Mouse (Mus musculus): ENCODE measurements around the gene Scin.

Gene Scin

DNA sequence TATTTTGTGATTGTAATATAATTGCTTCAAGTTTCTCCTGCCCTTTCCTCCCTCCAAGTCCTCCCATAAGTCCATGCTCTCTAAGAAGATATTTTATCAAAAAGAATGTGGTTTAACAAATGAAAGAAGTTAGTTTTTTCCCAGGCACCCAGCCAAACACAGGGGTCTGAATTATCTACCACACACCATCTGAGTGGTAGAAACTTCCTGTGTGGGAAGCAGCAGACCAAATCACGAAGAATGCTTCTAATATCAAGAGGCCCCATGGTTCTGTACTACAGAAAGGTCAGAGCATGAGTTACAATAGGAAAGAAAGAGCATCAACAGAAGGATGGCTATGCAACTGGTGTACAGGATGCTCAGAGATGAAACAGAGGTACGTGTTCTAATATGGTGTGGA lies 25.9 kb downstream of the Scin start:
- no peak for DNase-seq (ENCODE audit: low read depth, low spot score)

DNA sequence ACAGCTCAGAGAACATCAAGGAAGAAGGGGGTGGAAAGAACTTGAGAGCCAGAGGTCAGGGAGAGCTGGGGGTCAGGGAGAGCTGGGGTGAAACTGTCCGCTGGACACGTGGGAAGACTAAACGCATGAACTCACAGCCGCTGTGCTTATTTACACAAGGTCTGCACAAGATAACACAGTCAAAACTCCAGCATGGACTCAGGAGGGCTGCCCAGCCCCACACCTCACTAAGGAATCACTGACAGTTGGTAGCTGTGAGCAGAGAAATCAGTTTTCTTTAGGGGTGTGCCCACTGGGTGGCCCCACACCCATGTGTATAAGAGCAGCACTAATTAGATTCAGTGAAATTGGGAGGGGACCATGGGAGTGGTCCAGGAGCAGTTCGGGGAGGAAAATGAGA lies 27.2 kb downstream of the Scin start:
- no peak for DNase-seq (ENCODE audit: low read depth, low spot score)

DNA sequence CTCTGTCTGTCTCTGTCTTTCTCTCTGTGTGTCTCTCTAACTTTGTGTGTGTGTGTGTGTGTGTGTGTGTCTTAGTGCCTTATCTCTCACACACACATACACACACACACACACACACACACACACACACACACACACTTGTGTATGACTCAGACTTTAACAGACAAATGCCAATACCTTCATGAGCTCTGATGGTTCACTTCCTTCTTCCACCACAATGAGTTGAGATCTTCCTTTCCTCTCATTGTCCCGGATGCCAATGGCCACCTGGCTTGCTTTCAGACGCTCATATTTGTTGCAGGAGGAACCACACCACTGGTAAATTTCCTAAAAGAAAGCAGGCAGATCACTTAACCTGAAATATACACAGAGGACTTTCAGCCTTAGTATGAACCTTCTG lies 29.3 kb downstream of the Scin start:
- no peak for DNase-seq (ENCODE audit: low read depth, low spot score)

DNA sequence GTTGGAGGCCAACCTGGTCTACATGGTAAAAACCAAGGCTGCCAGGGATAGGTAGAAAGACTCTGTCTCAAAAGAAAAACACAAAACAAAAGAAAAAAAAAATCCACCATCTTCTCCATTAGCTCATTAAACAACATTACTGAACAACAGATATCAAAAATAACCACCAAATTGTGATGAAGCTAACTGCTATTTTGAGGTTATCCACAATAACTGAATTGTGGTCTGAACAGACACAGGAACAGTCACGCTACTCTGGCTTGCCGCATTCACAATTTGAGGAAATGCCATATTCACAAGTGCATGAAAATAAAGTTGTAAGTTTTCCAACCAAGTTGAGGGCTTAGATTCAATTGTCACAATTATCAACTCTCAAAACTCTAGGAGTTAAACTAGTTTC lies 31.7 kb downstream of the Scin start:
- no peak for DNase-seq (ENCODE audit: low read depth, low spot score)

DNA sequence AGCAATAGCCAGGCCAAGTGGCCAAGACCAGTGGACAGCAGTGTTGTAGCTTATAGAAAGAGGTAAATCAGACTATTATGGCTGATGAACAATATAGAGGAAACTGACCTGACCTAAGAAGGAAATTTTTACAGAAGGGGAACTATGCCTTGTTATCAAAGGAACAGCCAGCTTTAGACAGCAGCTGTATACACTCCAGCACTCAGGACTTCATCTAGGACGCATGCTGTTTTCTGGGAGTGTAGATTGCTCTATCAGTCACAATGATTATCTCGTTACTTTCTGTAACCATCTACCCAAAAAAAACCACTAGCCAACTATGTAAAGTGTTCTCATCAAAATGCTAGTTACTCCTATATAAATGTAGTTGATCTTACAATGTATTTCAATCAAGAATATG lies 34.6 kb downstream of the Scin start:
- no peak for DNase-seq (ENCODE audit: low read depth, low spot score)

DNA sequence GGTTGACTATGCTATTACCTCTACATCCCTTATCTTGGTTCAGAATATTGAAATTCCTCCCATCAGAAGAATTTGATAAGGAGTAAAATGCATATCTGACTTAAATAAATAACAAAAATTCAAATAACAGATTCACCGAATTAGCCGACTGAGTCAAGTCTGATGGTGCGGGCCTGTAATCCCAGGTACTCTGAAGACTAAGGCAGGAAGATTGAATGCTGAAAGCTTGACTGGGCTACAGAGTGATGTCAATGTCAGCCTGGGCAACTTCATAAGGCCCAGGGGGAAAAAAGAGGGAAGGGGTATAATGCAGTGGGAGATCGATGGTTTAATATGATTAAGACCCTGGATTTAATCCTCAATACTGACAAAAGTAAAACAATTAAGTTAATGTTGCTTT lies 36.6 kb downstream of the Scin start:
- no peak for DNase-seq (ENCODE audit: low read depth, low spot score)

DNA sequence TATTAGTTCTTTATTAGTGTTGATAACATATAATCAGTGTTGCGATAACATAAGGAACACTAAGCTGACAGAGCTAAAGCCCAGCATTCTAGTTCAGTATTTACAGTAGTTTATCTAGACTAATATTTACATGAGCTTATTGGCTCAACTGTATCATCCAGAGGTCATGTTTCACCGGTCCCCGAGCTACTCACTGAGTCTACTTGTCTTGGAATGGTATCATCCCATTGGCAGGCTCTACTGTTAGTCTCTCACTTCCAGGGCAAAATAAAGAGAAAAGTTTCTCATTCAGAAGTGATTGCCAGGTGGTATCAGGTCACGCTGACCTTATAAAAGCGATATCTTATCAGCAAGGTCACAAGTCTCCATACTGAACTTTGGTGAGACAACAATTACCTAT lies 37.0 kb downstream of the Scin start:
- no peak for DNase-seq (ENCODE audit: low read depth, low spot score)

DNA sequence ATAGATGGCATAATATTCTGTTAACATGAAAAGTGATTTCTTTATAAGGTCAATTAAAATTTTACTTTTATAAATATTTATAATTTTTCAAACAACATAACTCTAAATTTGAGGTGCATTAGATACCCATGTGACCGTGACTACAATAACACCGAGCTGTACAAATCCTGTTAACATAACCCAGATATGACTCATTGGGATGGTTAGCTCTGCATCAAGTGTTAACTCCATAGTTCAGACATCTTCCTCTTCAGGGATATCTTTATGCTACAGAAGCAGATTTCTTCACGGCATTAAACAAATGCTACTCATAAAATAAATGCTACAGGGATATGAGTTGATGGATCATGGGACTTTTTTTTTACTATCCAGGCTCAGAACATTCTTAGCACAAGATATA lies 37.6 kb downstream of the Scin start:
- no peak for DNase-seq (ENCODE audit: low read depth, low spot score)

DNA sequence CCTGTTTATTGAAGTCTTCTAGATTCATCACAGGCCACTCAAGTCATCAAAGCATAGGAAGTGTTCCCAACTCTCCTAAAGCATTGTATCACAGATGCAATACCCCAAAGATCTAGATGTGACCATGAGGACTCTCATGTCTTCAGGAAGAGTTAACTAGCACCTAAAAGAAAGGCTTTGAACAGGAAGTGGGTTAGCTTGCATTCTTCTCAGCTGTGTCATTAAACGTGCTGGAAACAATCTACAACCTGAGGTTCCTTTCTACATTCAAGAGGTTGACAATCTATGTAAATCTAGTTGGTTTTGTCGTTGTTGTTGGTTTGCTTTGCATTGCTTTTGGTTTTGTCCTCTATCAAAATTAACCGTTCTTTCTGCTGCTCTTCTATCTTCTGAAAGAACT lies 44.0 kb downstream of the Scin start:
- no peak for DNase-seq (ENCODE audit: low read depth, low spot score)

DNA sequence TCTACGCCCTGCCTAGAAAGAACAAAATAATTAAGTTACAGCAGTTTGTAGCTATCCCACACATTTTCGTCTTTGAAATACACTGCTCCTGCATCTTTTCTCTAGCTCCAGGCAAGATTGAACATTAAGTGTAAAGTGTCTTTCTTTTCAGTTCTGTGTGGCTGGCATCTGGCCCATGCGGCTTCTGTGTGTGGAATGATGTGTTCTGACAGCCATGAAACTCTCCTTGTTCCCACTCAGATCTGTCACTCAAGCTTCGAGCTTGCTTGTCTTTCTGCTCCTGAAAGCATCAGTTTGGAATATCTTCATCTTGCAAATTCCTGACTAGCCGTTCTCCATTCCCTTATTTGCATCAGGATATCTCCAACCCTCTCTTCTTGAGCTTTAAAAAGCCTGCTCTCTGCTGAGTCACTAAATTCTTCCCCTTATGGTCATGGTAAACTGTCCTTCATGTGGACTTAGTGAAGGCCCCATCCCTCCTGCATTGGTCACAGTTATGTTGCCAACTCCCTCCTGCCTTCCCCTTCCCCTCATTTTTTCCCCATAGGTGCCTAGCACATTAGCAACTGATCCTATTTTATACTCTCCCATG lies 48.2 kb downstream of the Scin start:
- DNase-seq (ENCODE audit: low read depth, low spot score), result peak; percentile 54

DNA sequence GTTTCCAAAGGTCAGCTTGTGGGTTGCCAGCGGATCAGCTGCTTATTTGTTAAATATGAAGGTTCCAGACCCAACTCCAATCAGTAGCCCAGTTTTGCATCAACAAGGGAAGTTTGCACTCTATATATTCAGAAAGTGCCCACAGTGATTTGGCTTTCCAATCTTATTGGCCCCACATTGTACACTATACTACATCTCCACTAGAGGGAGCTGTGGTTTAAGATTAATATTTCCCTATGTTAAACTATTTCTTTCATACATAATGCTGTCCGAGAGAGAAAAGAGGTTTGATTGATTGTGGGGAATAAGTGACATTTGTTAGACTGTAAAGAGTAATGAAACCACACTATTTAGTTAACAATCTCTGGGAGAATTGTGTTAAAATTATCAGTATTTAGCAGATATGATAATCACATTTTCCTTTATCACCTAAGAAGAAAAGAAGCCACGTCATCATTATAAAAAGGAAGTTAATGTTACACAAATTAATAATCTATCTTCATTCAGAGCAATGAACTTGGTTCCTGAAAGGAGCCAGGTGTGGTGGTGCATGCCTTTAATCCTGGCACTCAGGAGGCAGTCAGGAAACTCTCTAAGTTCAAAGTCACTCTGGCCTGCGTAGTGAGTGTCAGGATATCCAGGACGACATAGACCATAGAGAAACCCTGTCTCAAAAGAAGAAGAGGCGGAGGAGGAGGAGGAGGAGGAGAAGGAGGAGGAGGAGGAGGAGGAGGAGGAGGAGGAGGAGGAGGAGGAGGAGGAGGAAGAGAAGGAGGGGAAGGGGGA lies 51.4 kb downstream of the Scin start:
- no peak for DNase-seq (ENCODE audit: low read depth, low spot score)

DNA sequence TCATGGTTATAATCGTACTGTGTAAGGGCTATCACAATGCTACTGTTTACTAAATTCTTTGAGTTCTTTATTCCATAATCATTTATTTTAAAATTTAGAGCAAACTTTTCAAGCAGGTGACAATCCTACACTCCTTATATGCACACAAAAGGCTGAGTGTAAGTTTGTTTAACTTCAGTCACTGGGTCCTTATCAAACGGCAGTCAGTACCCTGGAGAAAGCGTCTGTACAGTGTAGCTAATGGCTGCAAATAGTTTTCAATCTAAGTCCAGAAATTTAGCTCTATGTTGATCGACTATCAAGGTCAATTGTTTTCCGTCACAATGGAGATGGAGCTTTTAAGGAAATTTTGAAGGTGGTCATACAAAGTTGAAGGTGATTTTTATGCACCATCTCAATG lies 52.0 kb downstream of the Scin start:
- DNase-seq (ENCODE audit: low read depth, low spot score), result no peak

DNA sequence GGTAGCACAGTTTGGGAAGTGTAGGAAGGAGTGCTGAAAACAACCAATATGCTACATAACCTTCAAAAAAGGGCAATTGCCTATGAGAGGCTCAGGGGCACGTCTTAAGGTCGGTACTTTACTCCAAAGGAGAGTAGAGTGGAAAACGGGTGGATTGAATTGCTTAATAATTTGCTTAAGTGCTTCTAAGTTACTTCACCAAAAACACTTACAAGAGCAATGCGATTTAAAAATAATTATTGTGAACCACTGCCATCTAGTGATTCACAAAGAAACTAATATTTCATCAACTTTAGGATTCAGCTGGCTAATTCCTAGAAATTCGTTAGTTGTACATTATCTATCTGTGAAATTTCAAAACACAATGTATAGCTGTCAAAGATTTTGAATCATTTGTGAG lies 60.4 kb downstream of the Scin start:
- peak; percentile 23 for DNase-seq (ENCODE audit: low read depth, low spot score)

DNA sequence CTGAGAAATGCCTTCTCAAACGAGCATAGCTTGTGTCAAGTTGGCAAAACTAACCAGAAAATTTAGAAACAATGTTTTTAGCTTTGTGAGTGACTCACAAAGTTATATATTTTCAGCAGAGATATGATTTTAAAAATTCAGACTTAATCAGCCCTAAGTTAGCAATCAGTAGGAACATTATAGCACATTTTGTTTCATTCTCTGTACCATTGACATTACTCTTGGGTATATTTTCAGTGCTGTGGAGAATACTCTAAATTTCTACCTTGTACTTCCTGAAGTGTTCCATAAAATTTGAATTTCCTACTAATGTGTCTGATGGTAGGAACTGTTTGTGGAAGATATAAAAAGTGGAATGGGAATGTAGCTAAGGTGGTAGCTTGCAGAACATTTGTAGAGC lies 87.0 kb downstream of the Scin start:
- DNase-seq (ENCODE audit: low read depth, low spot score), result peak; percentile 18

DNA sequence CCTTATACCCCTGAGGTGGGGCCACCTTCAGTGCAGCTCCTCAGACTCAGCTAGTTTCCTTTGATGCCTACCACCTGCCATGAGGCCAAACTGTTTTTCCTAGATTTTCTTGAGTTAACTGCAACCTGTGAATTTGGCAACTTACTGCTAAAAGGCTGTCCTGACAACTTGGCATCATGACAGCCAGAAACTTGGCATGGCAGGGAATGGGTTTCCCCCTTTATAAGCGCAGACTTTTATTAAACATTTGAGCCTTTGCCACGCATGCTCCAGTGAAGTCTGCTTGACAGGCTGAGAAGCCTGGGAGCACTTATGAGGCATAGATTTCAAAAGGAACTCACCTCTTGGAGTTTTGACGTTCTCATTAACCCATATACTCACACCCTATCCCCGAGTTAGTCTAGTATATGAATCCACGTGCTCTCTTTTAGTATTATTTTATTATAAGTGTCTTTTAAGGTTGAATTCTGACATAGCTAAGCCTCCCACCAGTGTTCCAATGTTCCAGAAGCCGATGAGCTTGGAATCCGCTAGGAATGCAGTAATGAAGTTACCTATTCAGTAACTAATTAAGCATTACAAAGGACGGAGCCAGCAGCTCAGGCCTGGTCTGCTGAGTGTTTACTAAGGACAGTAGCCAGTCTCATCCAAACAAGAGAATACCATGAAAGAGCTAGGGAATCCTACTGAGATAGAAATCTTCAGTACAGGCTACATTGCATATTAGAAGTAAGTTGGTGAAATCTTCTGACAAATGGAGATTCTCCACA lies 90.0 kb downstream of the Scin start:
- DNase-seq (ENCODE audit: low read depth, low spot score), result no peak

DNA sequence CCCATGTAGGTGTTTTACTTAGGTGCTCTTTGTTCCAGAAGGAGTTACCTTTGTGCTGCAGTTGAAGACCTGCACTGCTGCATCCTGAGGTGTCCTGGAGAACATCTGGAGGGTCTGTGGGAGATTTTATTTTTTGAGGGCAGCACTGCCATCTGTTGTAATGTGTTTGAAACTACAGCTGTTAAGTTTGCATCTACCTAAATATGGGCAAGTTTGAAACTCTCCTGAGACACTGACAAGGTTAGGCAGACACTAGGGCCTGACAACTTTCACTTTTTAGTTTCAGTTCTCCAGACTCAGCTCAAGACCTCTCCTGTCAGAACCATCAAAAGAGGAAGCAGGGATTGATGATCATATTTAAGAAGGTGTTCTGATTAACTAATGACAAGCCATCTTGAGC lies 94.0 kb downstream of the Scin start:
- DNase-seq (ENCODE audit: low read depth, low spot score), result no peak

DNA sequence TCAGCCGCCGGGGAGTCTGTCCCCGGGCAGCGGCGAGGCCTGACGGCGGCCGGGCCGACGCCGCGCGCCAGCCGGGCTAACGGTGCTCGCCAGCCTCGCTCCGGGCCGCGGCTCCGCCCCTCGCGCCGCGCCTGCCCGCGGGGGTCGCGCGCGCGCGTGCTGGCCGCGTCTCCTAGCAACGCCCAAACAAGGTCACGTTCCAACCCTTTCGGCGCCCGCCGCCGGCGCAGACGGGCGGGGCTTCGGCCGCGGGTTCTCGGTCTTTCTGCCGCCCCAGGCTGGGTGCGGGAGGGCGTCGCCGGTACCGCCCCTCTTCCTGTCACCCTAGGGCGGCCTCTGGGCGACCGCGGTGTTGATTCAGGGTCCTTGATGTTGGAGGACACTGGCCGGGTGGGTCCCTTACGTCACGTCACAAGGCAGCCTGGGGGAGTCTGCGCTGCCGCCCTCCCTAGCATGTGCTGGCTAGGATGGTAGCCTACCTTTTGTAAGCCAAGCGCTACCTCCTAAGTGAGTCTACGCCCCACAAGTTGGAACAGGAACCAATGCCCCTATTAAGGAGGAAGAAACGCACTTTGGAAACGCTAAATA lies 96.1 kb downstream of the Scin start, which contains the start of gene Arl4a:
TSS of gene Arl4a (minus strand) at position 150 of the 588 bp plus-strand sequence.
- peak; percentile 57 for DNase-seq (ENCODE audit: low read depth, low spot score)

DNA sequence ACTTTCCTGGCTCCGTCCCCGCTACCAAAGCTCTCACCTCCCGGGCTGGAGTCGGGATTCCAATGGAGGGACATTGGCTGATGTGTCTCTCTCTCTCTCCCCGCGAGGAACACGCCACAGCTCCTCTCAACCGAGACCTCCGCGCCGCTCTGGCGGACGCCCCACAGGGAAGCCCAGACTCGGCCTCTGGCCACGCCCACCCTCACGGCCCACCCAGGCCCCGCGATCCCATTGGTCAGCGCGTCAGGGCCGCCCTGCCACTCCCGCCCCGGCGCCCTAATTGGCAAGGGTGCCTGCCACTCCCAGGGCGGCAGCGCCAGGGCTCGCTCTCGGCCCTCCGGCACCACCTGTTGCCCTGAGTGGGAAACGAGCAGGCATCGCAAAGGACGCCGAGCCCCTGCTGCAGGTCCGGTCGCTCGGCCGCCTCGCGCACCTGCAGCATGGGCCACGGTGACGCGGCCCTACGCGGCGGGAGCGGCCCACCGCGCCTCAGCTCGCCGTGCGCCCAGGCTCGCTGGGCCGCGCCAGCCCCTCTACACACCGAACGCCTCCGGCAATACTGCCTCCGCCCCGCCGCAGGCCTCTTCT lies 96.7 kb downstream of the Scin start:
- peak; percentile 81 for DNase-seq (ENCODE audit: low read depth, low spot score)

DNA sequence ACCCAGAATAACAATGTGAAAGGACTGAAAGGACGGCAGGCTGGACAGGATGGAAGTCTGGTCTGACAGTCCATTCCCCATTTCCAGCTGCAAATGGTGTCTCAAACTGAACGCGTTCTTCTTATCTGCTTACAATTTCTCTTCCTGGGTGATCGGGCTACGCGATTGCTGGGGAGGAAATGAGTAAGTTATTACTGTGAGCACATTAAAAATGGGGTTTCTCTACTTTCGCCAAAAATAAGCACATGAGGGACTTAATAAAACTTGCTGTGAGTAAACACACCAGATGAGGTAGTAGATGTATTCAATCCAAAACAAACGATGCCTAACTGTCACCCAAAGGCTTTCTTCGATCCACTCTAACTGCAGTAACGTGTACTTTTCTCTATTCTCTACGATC lies 97.4 kb downstream of the Scin start:
- DNase-seq (ENCODE audit: low read depth, low spot score), result no peak

DNA sequence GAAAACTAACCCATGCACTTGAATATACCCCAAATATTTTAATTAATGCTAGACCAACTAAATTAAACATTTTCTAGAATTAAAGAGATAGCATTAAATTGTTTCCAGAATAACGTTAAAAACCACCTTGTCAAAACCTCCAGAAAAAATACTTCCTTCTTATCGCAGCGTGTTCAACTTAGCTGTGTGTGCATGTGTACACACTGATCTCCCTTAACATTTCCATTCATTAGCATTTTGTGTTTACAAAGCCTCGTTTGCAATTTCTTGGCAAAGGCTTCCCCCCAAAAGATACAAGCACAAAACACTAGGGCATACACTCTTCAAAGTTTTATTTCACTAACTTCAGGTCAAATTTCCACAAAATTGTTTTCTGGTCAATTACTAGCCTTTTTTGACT lies 98.5 kb downstream of the Scin start:
- no peak for DNase-seq (ENCODE audit: low read depth, low spot score)

DNA sequence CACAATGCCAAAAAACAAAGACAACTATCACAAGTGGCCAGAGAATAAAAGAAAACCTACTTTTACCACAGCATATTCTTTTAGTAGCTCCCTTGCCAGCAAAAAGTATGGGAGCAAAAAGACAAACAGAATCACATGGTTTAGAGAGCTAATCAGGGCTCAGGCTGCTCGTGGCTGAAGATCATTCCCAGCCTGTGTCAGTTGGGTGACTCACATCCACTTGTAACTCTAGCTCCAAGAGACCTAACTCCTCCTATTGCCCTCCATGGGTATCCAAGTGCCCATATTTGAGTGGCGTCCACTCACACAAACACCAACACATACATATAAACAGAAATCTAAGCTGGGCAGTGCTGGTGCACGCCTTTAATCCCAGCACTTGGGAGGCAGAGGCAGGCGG lies 104.8 kb downstream of the Scin start:
- no peak for DNase-seq (ENCODE audit: low read depth, low spot score)

DNA sequence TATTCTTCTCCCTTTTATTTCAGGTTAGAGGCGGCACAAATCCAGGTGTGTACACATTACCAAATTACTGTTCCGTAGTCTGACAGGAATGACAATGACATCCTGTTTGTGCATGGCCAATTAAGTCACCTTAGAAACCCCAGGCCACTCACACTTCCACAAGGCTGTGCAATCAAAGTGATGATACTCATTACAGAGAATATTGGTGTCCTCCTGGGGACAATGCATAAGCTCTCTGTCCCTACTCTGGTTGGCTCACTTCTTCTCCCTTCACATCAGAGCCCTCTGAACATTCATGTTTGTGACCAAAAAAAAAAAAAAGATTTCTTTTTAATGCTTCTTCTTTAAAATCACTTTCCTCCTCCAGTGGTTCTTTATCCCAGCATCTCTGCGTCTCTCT lies 106.2 kb downstream of the Scin start:
- no peak for DNase-seq (ENCODE audit: low read depth, low spot score)
